Mouse (Mus musculus): ENCODE results near the gene Hbq1b.

The Hbq1b gene

DNA sequence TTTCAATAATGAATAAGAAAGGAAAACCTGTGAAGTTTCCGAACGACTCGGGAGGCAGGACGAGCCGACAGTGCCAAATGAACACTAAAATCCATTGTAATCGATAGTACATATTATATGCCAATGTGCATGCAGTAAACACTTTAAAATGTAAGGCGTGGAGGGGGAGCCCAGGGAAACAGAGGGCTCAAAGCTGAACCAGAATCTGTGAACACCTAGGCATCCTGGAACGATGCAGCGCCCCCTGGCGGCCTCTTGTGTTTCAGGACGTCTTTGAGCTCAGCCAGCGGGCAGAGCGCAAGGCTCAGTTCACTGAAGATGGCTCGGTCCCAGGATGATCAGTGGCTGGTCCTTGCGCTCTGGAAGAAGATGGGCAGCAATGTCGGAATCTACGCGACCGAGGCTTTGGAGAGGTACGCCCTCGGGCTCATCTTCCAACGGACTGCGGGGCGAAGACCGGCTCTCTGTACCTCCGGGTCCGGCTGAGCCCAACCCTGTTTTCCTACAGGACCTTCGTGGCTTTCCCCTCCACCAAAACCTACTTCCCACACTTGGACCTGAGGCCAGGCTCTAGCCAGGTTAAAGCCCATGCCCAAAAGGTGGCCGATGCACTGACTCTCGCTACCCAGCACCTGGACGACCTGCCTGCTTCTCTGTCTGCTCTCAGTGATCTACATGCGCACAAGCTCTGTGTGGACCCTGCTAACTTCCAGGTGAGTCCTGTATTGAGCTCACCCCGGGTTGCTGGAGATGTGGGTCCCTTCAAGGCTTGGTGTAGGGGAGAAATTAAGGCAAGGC, at the start of gene Hbq1b:
Gene Hbq1b, plus strand, starts transcription at position 271 of the 798 bp plus-strand sequence.
- DNase-seq = peak; percentile 85 to 86

GRCm38 (mm10) chr11:32237411-32237795, 49.4 kb upstream of the Hbq1b start:
- DNase-seq = no peak

DNA sequence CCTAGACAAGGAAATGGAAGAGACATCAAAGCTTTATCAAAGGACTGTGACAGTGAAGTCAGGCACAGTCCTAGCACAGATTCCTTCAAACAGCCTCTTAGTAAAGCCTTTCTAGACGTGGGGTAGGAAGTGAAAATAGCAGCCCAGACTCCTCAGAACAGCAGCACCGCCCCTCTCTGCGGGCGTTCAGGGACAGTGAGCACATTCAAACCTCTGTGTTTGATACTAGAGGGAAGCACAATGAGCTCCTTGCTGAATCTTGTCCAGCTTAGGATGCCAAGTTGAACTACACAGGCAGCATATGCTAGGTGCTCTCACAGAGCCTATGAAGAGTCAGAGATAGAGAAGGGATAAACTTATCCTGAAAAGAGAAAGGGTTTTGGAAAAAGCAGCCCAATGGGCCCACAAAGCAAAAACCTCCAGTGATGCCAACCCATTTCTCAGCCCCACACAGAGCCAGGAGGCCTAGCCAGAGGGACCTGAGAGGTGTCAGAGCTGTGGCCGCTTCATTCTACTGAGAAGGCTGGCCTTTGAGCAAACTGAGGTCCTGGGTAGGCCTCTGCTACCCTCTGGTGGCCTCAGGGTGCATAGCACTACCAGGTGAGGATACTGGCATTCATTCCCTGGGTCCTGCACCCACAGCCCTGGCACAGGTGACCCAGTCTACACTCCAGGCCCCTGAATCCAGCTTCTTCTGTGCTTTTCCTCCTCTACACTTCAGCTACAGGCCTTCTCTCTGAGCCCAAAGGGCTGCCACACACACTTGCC, 48.5 kb upstream of the Hbq1b start:
- peak; percentile 83 to 89 for DNase-seq

DNA sequence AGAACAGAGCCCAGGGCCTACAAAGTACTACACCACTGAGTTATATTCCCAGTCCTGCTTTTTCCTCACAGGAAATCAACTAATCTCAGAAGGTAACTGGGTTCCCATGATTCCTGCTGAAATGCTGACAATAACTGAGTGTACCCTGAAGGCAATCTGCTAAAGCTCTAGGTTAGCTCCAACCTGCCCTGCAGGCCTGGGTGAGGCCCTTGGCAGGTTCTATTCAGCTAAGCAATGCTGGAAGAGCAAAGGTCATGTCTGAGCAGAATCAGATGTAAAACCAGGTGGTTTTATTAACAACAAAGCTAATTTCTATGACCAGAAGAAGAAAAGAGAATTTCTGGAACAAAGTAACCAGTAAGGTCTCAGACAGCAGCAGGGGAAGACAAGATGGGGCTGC, 45.4 kb upstream of the Hbq1b start:
- DNase-seq = no peak

DNA sequence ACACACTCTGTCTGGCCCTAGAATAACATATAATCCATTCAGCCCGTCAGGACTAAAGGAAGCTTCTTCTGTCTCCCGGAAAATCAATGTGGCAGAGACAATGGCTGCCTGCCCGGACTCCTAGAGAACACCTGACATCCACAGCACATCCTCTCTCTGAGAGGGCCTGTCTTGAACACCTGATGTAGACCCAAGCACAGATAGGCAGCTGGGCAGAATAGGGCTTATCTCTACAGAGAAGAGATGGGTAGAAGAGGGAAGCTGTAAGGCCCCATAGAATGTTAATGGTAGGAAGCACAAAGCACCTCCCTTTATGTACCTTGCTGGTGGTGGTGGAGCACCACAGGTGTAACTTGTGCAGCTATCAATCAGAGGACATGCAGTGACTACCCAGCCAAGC, 44.6 kb upstream of the Hbq1b start:
- DNase-seq = no peak

DNA sequence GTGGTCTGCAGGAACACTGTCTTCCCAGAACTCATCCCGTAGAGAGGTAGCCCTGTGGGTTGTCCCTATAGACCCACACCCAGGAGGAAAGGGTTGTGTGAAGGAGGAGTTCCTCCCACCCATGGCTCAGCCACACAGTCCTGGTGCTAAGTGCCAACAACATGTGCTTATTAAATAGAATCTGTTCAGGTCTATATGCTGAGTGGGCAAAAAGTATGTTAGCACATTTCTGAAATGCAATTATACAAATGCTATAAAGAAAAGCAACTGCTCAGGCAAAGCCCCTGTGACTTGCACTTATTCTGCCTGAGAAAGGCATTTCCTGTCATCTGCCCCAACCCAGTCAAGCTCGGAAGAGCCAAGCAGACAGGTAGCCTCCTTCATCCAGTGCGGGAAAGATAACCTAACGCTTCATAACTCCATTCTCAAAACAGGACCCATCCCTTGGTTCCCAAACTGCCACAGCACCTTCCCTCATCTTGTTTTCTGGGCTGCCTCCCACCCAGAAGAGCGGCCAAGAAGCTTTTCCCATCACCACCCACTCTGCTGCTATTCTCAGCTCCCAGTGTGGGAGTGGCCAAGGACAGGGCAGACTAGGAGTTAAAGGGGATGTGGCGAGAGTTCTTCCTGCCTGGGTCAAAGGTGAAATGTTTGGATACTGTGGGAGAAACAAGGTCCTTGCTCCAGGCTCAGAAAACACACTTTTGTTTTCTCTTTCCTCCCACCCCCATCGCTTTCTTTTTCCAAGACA, 43.4 kb upstream of the Hbq1b start:
- no peak for DNase-seq

- DNase-seq = no peak
Observed at GRCm38 (mm10) chr11:32244064-32244463, 42.7 kb upstream of the Hbq1b start.

- DNase-seq = no peak
Observed at GRCm38 (mm10) chr11:32244617-32245016, 42.1 kb upstream of the Hbq1b start.

- no peak for DNase-seq
Observed at GRCm38 (mm10) chr11:32245614-32246013, 41.2 kb upstream of the Hbq1b start.

DNA sequence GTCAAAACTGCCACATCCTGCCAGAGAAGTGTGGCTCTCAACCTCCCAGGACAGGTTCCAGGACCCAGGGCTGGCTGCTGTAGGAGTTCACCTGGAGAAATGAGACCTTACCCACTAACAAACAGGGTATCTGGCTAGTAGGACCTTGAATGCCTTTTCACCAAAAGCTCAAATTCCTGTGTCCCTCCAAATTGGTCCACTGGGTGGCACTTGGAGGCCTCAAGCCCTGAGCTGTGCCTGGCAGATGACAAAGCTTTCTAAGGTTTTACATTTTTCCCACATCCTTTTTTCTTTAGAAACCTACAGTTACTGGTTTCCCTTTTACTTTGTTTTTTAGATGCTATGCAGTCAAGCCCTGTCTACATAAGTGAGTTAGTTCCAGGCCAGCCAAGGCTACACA, 39.7 kb upstream of the Hbq1b start:
- no peak for DNase-seq

DNA sequence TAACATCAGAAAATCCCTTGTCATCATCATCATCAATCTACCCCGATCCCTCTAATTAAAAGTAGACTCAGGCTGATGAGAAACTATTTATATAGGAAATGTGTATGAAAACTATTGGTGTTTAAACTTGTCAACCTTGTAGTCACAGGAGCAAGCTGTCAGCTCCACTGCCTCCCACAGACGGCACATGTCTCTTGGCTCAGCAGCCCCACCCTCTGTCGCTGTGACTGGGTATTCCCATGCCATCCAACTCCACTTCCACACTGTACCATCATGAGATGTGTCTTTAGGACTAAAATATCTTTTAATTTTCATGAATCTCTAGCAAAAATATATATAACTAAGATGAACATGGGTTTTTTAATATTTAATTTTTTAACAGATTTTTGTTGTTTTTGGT, 38.4 kb upstream of the Hbq1b start:
- DNase-seq = no peak

GRCm38 (mm10) chr11:32250880-32251763, 35.6 kb upstream of the Hbq1b start:
- no peak for DNase-seq

DNA sequence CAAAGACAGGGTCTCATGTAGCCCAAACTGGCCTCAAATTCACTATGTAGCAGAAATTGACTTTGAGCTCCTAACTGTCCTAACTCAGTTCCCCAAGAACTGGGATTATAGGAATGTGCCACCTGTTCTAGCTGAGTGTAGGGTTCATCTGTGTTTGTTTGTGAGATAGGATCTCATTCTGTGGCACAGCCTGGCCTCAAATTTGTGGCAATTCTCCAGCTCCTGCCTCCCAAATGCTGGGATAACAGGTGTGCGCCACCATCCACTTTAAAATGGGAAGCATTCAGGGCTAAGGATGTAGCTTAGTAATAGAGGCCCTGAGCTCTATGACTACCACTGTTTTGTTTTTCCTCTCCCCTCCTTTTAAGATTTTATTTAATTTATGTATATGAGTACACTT, 33.6 kb upstream of the Hbq1b start:
- DNase-seq = peak in 1 of 2 experiments; percentile 9

DNA sequence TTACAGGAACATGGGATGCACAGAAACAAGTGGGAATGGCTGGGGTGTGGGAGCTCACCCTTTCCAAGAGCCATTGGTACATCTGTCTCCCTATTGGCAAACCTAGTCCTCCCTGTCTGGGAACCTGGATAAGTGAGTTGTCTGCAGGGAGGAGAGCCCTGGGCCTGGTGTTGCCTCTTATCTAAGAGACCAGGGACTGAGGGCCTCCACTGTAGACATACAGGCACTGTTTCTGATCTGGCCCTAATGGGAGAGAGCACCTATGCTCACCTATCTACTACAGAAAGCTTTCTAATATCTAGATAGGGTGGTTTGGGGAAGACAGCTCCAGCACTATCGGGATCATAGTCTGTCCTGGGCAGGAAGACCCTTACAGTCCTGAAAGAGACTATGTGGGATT, 30.6 kb upstream of the Hbq1b start:
- no peak for DNase-seq

- no peak for DNase-seq
Observed at GRCm38 (mm10) chr11:32256566-32256965, 30.2 kb upstream of the Hbq1b start.

- no peak for DNase-seq
Observed at GRCm38 (mm10) chr11:32262674-32263415, 23.9 kb upstream of the Hbq1b start.

GRCm38 (mm10) chr11:32265117-32265738, 21.5 kb upstream of the Hbq1b start:
- no peak for DNase-seq

- no peak for DNase-seq
Observed at GRCm38 (mm10) chr11:32266194-32266593, 20.6 kb upstream of the Hbq1b start.

DNA sequence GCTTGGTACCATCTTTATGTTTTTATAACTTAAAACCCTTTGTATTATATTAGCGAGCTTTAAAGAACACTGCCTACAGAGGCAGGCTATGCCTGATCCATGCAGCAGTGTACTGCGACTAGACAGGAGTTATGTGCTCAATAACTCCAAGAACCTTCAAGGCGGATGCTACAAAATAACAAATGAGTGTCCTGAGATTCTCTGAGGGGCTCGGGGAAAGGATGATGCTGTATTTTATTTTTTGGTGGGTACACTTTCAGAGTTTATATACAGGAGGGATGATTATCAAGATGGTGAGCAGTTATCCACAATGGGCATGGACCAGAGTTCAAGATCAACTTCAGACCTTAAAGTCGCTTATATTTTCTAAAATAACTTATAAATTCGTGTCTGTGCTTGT, 20.0 kb upstream of the Hbq1b start:
- DNase-seq = no peak

DNA sequence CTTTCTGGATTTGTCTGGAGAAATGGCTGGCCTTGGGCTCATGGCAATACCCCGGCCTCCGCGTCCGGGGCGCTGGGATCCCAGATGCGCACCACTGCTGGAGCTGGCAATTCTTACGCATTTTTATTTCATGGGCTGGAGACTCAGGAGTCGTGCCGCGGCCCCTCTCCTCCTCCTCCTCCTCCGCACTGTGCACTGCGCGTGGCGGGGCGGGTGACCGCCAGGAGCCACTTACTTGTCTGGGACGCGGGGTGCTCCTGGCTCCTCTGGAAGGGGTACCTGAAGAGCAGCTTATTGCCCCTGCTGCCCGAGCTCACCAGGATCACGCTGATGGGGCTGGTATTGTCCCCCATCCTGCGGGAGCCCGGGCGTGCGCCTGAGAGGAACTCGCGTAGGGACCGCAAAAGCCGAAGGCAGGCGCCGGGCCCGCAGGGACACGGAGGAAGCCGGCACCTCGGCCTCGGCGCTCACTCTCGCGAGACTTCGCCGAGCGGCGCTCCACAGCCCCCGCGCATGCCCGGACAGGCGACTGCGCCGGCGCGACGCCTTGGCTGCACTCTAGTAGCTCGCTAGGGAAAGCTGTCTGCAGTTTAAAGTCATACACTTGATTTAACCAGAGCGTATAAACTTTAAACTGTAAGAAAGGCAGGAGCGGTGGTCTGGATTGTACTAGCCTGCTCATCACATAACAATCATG, 19.4 kb upstream of the Hbq1b start, which contains the start of gene Nprl3:
Gene Nprl3, minus strand, starts transcription at position 520 of the 697 bp plus-strand sequence.
- peak; percentile 94 to 97 for DNase-seq
